Comparison of ENCODE assay signal across 25 mouse cellular contexts in the genomic region with DNA sequence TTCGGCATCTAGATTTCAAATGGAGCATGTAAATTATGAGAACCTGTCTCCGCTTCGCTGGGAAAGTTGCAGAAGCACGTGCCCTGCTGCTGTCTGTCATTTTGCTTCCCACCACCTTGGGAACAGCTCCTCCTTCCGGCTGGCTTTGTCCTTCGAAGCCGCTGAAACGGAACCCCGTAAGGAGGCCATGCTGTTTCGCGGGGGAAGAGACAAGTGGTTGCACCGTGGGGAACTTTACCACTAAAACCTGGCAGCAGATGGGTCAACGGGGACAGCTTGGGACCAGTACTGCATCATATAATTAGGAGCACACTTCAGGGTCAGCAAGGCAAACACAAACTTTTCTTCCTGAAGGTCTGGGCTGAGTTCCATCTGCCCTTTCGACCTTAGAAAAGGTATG. TPM values are rescaled to one million over a fixed set of nuclear protein-coding genes. Genes with fewer than 3 reads are reported as not detected.
A peak's percentile ranks its signal among the peaks of the same experiment; 100 is the strongest.
DNase-seq lines count a peak whose midpoint lies in the region.
"Had no signal": no experiment of that assay in that cellular context is flagged by ENCODE, and none has a peak within 500 bp of the region (broad histone marks: within the 10 kb centered on the region; RNA-seq: fewer than 3 reads in every experiment).

No protein-coding gene starts in this region.

- H3K27me3 ChIP-seq in limb, embryonic 10.5 days (ENCODE audit: low read depth, poor library complexity, severe bottlenecking): no peaks in the 10 kb centered on the region
- H3K27me3 ChIP-seq: embryonic facial prominence, embryonic 15.5 days; heart, embryonic 15.5 days; midbrain, embryonic 15.5 days had no signal

- no peak overlapping the region for H3K4me3 ChIP-seq in limb, embryonic 10.5 days
- H3K4me3 ChIP-seq: embryonic facial prominence, embryonic 15.5 days; heart, embryonic 15.5 days; midbrain, embryonic 15.5 days; myocyte had no signal

- H3K27ac ChIP-seq in limb, embryonic 10.5 days: 0 out of 2 replicates have a peak overlapping the region, but pooled peaks have one; percentile 25
- H3K27ac ChIP-seq: embryonic facial prominence, embryonic 15.5 days; heart, embryonic 15.5 days; midbrain, embryonic 15.5 days had no signal

- 65% methylated on average over 14 of the region's 14 CpGs for WGBS in limb, embryonic 10.5 days

- intact Hi-C loops in left cerebral cortex, postnatal 4 days (cut with DNase I): no loop called here

- H3K36me3 ChIP-seq in limb, embryonic 10.5 days: no peaks in the 10 kb centered on the region
- H3K36me3 ChIP-seq: embryonic facial prominence, embryonic 15.5 days; heart, embryonic 15.5 days; midbrain, embryonic 15.5 days had no signal

- H3K4me1 ChIP-seq in limb, embryonic 10.5 days: no peaks in the 10 kb centered on the region
- H3K4me1 ChIP-seq: embryonic facial prominence, embryonic 15.5 days; heart, embryonic 15.5 days; midbrain, embryonic 15.5 days had no signal

- H3K9me3 ChIP-seq in limb, embryonic 10.5 days (replicated peaks): no peaks in the 10 kb centered on the region
- H3K9me3 ChIP-seq: embryonic facial prominence, embryonic 15.5 days; heart, embryonic 15.5 days; midbrain, embryonic 15.5 days had no signal

- DNase-seq in heart, adult 11 months: peak; percentile 79
- DNase-seq in heart, postnatal 4 days: no peak
- peak; percentile 52 for DNase-seq in adrenal gland, postnatal 14 days
- peak; percentile 53 for DNase-seq in limb, embryonic 10.5 days (ENCODE audit: low spot score)
- DNase-seq in left cerebral cortex, postnatal 4 days: no peak
- DNase-seq in cerebellum, postnatal 25 days: no peak
- no peak for DNase-seq in frontal cortex, postnatal 14 days (ENCODE audit: low spot score in 2 of 2)
- DNase-seq: cerebellum, adult 11-12 months; forebrain, postnatal 0 days; gastrocnemius, postnatal 25 days; kidney, postnatal 36 days; layer of hippocampus, adult 9-11 months; liver, postnatal 0 days; lung, postnatal 14 days; right cerebral cortex, postnatal 14 days had no signal

RNA-seq across cellular contexts. Expression of gene Dmrt2, which starts 26.6 kb away (rescaled TPM):
- total RNA-seq in heart, postnatal 4 days (2021): not detected
- 8.7 and 9.7 TPM in 2 replicates for total RNA-seq in adrenal gland, postnatal 14 days (2021)
- polyA plus RNA-seq in limb, embryonic 10.5 days (2016; fragmentation: Nextera tagmentation; extraction: Ambion mirVana): 2.6 and 5.6 TPM in 2 replicates
- total RNA-seq in left cerebral cortex, postnatal 4 days (2021): 1 to 10 TPM; 1.7 to 3.3 TPM
- total RNA-seq: common myeloid progenitor, adult 5-6 weeks; hematopoietic stem cell, adult 5-6 weeks; megakaryocyte, adult 5-6 weeks; neutrophil, adult 5-6 weeks had no signal
- polyA plus RNA-seq: hindbrain, embryonic 16.5 days; Patski had no signal

Comparison
In these comparisons a context has a peak if more than half of its experiments do, and no peak if none do; other contexts are left out.
1. DNase-seq: peak in heart, adult 11 months (single experiment), adrenal gland, postnatal 14 days (single experiment) and limb, embryonic 10.5 days (single experiment); none in heart, postnatal 4 days (single experiment), left cerebral cortex, postnatal 4 days (single experiment), cerebellum, postnatal 25 days (0 of 2) and frontal cortex, postnatal 14 days (0 of 2).